Mouse (Mus musculus) embryonic fibroblast, embryonic 13.5 days (primary cell): ENCODE results near the gene Stxbp6.

ENCODE experiments used
- CTCF ChIP-seq: IDR thresholded peaks from 2 replicates; pipeline ENCODE4 v1.5.1; 2011; ENCODE audit warnings: mild to moderate bottlenecking, control low read depth, low read length, moderate library complexity, borderline replicate concordance; ENCODE audit not compliant: insufficient read depth
- POLR2A ChIP-seq: IDR thresholded peaks from 2 replicates; pipeline ENCODE4 v1.6.1; 2011; ENCODE audit warnings: low read depth, mild to moderate bottlenecking, control low read depth, low read length, moderate library complexity

DNA sequence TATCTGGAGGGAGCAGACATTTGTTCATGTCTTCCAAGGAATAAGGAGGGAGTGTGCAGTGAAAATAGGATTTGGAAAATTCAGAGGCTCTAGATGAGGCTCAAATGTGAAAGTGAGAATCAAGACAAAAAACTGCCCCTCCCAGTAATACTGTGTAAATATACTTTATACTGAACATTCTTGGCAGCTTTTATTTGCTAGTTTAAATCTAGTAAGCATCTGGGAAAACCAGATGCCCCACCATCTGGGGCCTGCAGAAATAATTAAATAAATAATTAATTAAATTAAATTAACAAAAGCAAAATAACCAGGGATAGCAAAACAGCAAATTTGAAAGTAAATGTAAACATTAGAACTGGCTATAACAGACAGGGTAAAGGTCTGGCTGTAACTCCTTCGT, 224.0 kb downstream of the Stxbp6 start:
- TF ChIP-seq CTCF (no peak), POLR2A (no peak)
